Mouse (Mus musculus) liver, postnatal 0 days (tissue): ENCODE measurements at regions not wholly inside any gene's neighbourhood (a gene's known extent, or its start where the extent isn't known, plus 50 kb on each side); places are given as distances from the start of the nearest gene placed in this dataset.

Experiments used
- ATAC-seq: fragments of 200-750 bp; cut with Nextera tagmentation; 2 replicates; pipeline ENCODE4 v1.8.0; 2017; ENCODE audit warnings: mild to moderate bottlenecking, moderate library complexity
- DNase-seq: peaks from one replicate; pipeline ENCODE4 v3.0.0-alpha.2; 2016
- H3K27ac ChIP-seq: fragments of 300-500 bp; sonication (generic); 2 replicates; pipeline ENCODE4 v1.5.1; 2014; ENCODE audit warnings: antibody characterized with exemption, moderate library complexity, mild to moderate bottlenecking, low read depth
- H3K27me3 ChIP-seq: fragments of 300-500 bp; sonication (generic); 2 replicates; pipeline ENCODE4 v1.6.1; 2014; ENCODE audit warnings: low read length, control low read depth, mixed read lengths; ENCODE audit not compliant: insufficient read depth
- H3K36me3 ChIP-seq: fragments of 300-500 bp; sonication (generic); replicated peaks from 2 replicates; pipeline ENCODE4 v1.6.1; 2014; ENCODE audit warnings: mild to moderate bottlenecking, control low read depth, low read length, moderate library complexity, mixed read lengths; ENCODE audit not compliant: insufficient read depth
- H3K4me1 ChIP-seq: fragments of 300-500 bp; sonication (generic); 2 replicates; pipeline ENCODE4 v1.6.1; 2014; ENCODE audit warnings: antibody characterized with exemption, mild to moderate bottlenecking, control low read depth; ENCODE audit not compliant: insufficient read depth
- H3K4me2 ChIP-seq: fragments of 300-500 bp; sonication (generic); 2 replicates; pipeline ENCODE4 v1.6.1; 2014; ENCODE audit warnings: low read depth, mild to moderate bottlenecking, low read length, moderate library complexity, mixed read lengths
- H3K4me3 ChIP-seq: fragments of 300-500 bp; sonication (generic); 2 replicates; pipeline ENCODE4 v1.5.1; 2014; ENCODE audit warnings: low read depth, low read length
- H3K9ac ChIP-seq: fragments of 300-500 bp; sonication (generic); replicated peaks from 2 replicates; pipeline ENCODE4 v1.6.1; 2014; ENCODE audit warnings: mild to moderate bottlenecking, moderate library complexity
- H3K9me3 ChIP-seq: fragments of 300-500 bp; sonication (generic); 2 replicates; pipeline ENCODE4 v1.6.1; 2016; ENCODE audit warnings: mild to moderate bottlenecking, control low read depth, low read length, mixed read lengths
- CTCF ChIP-seq: sonication (generic); IDR thresholded peaks from 2 replicates; pipeline ENCODE4 v1.5.1; 2016; ENCODE audit warnings: antibody characterized with exemption, low read depth
- EP300 ChIP-seq: IDR thresholded peaks from 2 replicates; pipeline ENCODE4 v1.6.1; 2016; ENCODE audit warnings: antibody characterized with exemption, low read depth, mild to moderate bottlenecking
- WGBS: fragments of 180-500 bp; shearing (Covaris S2); extraction: QIAGEN DNeasy Blood & Tissue Kit; methylation state at CpG from one replicate; pipeline ENCODE4 v1.1.7; 2014; ENCODE audit not compliant: insufficient replicate concordance; 5-methylcytosine and 5-hydroxymethylcytosine counted together

DNA sequence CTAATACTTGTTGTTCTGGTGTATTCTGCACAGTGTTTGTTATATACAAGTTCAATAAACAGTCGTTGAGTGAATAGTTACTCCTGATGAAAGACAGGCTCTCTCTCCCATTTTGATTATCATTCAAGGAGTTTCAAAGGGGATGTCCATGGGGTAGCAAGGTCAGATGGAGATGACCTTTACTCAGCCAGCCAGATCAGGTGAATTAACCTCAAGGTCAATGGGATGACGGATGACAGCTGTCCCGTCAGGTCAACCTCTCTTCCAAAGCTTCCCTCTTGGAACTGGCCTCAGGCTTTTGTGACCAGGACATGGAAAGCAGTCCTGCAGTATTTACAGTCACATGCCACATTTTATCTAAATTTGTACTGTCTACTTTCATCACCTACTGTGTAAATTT is 398.6 kb upstream of the Jag1 start:
- no peak overlapping the region for H3K4me2 ChIP-seq
- WGBS, result 61% methylated on average over 3 of the region's 3 CpGs
- H3K36me3 ChIP-seq, result no peaks in the 10 kb centered on the region
- no peak overlapping the region for H3K4me3 ChIP-seq
- TF ChIP-seq CTCF (no peak), EP300 (no peak)
- ATAC-seq (no peak), DNase-seq (no peak)
- no peaks in the 10 kb centered on the region for H3K4me1 ChIP-seq
- no peaks in the 10 kb centered on the region for H3K27me3 ChIP-seq
- H3K9ac ChIP-seq, result no peak overlapping the region
- H3K27ac ChIP-seq, result no peak overlapping the region
- no peaks in the 10 kb centered on the region for H3K9me3 ChIP-seq

DNA sequence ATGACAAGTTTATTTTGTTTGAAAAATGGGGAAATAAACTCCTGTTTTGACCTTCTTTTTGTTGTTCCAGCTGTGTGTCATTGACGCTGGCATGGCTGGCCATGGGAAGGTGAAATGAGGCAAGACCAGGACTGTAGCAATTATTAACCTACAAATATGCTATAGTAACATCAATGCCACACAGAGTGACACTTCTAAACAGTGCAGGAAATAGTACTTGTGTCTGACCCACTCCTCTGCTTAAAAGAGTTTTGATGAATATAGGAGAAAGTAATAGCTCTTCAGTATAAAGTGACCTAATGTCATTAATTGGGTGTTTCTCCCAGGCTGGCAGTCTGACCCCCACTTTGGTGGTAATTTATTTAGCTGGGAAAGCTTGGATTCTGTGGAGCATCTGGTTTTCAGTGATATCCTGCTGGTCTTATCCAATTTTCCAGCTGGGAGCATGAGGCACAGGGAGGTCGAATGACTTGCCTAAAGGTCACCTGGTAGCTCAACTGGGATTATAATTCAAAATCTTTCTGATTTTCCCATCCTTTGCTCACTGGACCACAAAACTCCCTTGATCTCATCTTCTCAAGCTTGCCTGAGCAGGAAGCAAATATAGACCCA is 397.6 kb upstream of the Jag1 start:
- no peak for DNase-seq
- H3K9me3 ChIP-seq, result no peaks in the 10 kb centered on the region
- 55% methylated on average over 2 of the region's 2 CpGs for WGBS

DNA sequence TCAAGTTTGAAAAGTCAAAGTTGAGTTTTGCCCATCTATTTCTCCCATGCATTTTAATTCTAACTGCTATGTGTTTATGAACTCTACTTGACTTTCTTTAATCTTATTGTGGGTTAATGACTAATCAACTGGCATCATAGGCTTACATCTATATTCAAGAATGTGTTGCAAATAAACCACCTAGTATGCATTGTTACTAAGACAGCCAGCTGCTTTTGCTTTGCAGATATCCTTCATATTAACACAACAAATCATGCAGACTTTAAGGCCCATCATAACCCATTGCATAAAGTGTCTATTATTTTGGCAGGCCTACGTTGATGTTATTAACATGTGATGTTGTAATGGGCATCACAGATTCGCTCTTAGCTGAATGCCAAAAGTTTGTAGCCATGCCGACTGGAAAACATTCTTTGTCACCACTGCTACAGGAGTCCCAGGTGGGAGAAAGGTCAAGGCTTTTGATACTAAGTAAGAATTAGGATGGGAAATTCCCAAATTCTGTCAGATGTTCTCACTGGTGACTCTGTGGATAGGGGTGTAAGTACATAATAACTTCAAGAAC is 394.3 kb upstream of the Jag1 start:
- Histone ChIP-seq H3K36me3 (no peaks in the 10 kb centered on the region), H3K9ac (no peak overlapping the region), H3K4me3 (no peak overlapping the region), H3K4me1 (no peaks in the 10 kb centered on the region), H3K9me3 (no peaks in the 10 kb centered on the region), H3K27ac (no peak overlapping the region), H3K4me2 (no peak overlapping the region), H3K27me3 (no peaks in the 10 kb centered on the region)
- DNase-seq (no peak), ATAC-seq (no peak)
- no peak for TF ChIP-seq CTCF
- TF ChIP-seq EP300, result no peak
- whole genome bisulfite sequencing, result 76% methylated on average over 3 of the region's 3 CpGs

More for the DNA sequence above, 397.6 kb upstream of the Jag1 start:
- H3K27me3 ChIP-seq, result no peaks in the 10 kb centered on the region
- no peak overlapping the region for H3K27ac ChIP-seq
- H3K4me1 ChIP-seq, result no peaks in the 10 kb centered on the region
- ATAC-seq, result no peak
- H3K9ac ChIP-seq, result no peak overlapping the region
- TF ChIP-seq EP300 (no peak), CTCF (no peak)
- no peaks in the 10 kb centered on the region for H3K36me3 ChIP-seq
- H3K4me3 ChIP-seq, result no peak overlapping the region
- no peak overlapping the region for H3K4me2 ChIP-seq

DNA sequence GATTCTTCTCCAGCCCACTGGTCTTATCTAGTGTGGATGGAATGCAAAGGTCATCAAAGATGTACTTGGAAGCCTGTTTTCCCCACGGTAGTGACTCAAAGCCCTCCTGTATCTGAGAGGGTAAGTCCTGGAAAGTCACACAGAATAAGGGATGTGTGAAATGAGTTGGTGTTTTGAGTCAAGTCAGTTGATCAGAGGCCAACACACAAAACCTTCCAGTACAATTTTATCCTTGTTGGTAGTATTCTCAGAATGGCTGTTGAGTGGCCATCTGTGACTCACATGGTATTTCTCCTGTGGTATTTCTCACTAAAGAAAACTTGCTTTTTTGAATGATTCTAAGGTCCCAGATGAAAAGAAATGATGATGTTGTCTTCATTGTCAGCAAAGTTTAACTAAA is 384.8 kb upstream of the Jag1 start:
- no peak for ATAC-seq
- Histone ChIP-seq H3K36me3 (no peaks in the 10 kb centered on the region), H3K4me3 (no peak overlapping the region), H3K4me1 (no peaks in the 10 kb centered on the region), H3K9me3 (no peaks in the 10 kb centered on the region), H3K27ac (no peak overlapping the region), H3K27me3 (no peaks in the 10 kb centered on the region), H3K9ac (no peak overlapping the region), H3K4me2 (no peak overlapping the region)
- TF ChIP-seq EP300 (no peak), CTCF (no peak)
- no peak for DNase-seq
- WGBS, result 36% methylated on average over 1 of the region's 1 CpGs

DNA sequence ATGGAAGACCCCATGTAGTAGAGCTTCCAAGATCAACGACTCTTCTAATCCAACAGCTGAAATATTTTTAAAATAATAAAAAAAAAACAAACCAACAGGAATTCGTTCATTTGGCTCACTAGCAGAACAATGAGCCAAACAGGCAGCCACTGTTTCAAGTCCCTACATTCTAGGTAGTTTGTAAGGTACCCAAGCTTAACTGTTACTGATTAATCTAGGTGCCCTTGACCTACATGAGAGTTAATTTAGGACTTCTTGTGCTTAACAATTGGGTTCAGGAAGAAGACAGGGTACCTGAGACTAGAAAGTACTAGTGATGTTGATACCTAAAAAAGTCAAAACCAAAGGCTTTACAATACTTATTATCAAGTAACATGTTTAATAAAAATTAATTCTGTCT is 381.2 kb upstream of the Jag1 start:
- no peaks in the 10 kb centered on the region for H3K4me1 ChIP-seq
- no peak for TF ChIP-seq CTCF
- TF ChIP-seq EP300, result no peak
- DNase-seq, result no peak
- H3K9me3 ChIP-seq, result no peaks in the 10 kb centered on the region
- ATAC-seq, result no peak
- H3K27me3 ChIP-seq, result no peaks in the 10 kb centered on the region
- H3K4me3 ChIP-seq, result no peak overlapping the region
- 59% methylated on average over 2 of the region's 2 CpGs for WGBS
- no peaks in the 10 kb centered on the region for H3K36me3 ChIP-seq
- H3K9ac ChIP-seq, result no peak overlapping the region
- H3K27ac ChIP-seq, result no peak overlapping the region
- no peak overlapping the region for H3K4me2 ChIP-seq

DNA sequence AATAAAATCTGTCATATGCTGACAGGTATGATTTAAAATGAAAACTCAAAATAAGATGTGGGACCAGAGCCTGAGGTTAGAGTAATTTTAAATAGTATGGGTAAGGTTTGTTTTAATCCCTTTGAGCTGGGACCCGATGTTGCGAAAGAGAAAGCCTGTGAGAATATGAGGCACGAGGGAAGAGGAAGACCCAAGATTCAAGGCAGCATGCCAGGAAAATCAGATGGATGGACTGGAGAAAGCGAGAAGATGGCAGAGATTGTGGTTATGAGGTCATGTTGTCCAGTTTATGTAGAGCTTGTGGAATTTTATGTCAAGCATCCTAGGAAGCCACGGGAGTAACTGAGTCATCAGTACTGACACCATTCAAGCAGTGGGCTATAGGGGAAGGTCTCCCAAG is 377.2 kb upstream of the Jag1 start:
- TF ChIP-seq EP300 (no peak), CTCF (no peak)
- H3K9me3 ChIP-seq, result no peaks in the 10 kb centered on the region
- no peak overlapping the region for H3K4me2 ChIP-seq
- no peaks in the 10 kb centered on the region for H3K27me3 ChIP-seq
- no peak overlapping the region for H3K4me3 ChIP-seq
- no peaks in the 10 kb centered on the region for H3K4me1 ChIP-seq
- H3K27ac ChIP-seq, result no peak overlapping the region
- no peaks in the 10 kb centered on the region for H3K36me3 ChIP-seq
- no peak overlapping the region for H3K9ac ChIP-seq
- ATAC-seq (no peak), DNase-seq (no peak)
- 72% methylated on average over 5 of the region's 5 CpGs for WGBS

DNA sequence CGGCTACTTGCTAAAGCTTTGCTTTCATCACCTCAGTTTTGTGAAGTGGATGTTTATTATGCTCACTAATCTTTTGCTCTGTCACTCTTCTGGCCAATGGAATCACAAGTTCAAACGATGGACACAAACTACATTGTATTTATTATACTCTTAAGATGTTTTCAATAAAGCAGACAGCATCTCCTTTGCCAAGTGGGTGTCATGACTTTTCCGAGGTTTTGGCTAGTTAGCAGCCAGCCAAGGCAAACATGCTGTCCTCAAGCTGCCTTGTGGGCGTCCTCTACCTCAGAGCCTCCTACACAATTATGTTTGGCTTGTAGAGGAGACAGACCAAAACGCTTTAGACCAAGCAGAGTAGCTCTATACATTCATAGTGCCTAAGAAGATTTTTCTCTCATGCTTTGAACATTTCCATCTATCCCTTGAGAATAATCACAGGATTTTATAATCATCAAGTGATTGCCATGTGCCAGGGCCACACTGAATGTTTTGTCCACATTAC is 372.8 kb upstream of the Jag1 start:
- no peaks in the 10 kb centered on the region for H3K36me3 ChIP-seq
- no peak for TF ChIP-seq CTCF
- TF ChIP-seq EP300, result no peak
- H3K4me1 ChIP-seq, result no peaks in the 10 kb centered on the region
- ATAC-seq, result no peak
- WGBS, result 52% methylated on average over 5 of the region's 5 CpGs
- H3K4me3 ChIP-seq, result no peak overlapping the region
- DNase-seq, result no peak
- no peak overlapping the region for H3K27ac ChIP-seq
- no peaks in the 10 kb centered on the region for H3K9me3 ChIP-seq
- no peak overlapping the region for H3K9ac ChIP-seq
- no peak overlapping the region for H3K4me2 ChIP-seq
- no peaks in the 10 kb centered on the region for H3K27me3 ChIP-seq
